Mouse (Mus musculus) limb, embryonic 15.5 days (tissue): Measurements from ENCODE around the gene Hist2h3c1. TPM values are rescaled to one million over a fixed set of nuclear protein-coding genes. Genes with fewer than 3 reads are reported as not detected.
A peak's percentile ranks its signal among the peaks of the same experiment; 100 is the strongest.

Experiments used
- ATAC-seq: fragments of 200-750 bp; cut with Nextera tagmentation; 2 replicates; pipeline ENCODE4 v1.8.0; 2017; ENCODE audit warnings: low read depth, moderate TSS enrichment; ENCODE audit not compliant: insufficient number of reproducible peaks, low FRiP score, low TSS enrichment
- H3K27ac ChIP-seq: fragments of 300-500 bp; sonication (generic); 2 replicates; pipeline ENCODE4 v1.5.1; 2015; ENCODE audit warnings: moderate library complexity, mild to moderate bottlenecking, inconsistent platforms
- H3K27me3 ChIP-seq: fragments of 300-500 bp; sonication (generic); 2 replicates; pipeline ENCODE4 v1.6.1; 2015; ENCODE audit warnings: inconsistent platforms
- H3K36me3 ChIP-seq: fragments of 300-500 bp; sonication (generic); 2 replicates; pipeline ENCODE4 v1.6.1; 2015; ENCODE audit warnings: inconsistent platforms
- H3K4me1 ChIP-seq: fragments of 300-500 bp; sonication (generic); 2 replicates; pipeline ENCODE4 v1.6.1; 2015; ENCODE audit warnings: inconsistent platforms
- H3K4me2 ChIP-seq: fragments of 300-500 bp; sonication (generic); 2 replicates; pipeline ENCODE4 v1.6.1; 2015; ENCODE audit warnings: mild to moderate bottlenecking, inconsistent platforms
- H3K4me3 ChIP-seq: fragments of 300-500 bp; sonication (generic); 2 replicates; pipeline ENCODE4 v1.5.1; 2015; ENCODE audit warnings: mild to moderate bottlenecking, inconsistent platforms
- H3K9ac ChIP-seq: fragments of 300-500 bp; sonication (generic); 2 replicates; pipeline ENCODE4 v1.6.1; 2015; ENCODE audit warnings: inconsistent platforms
- H3K9me3 ChIP-seq: fragments of 300-500 bp; sonication (generic); 2 replicates; pipeline ENCODE4 v1.6.1; 2016; ENCODE audit warnings: inconsistent platforms
- WGBS: fragments of 180-500 bp; shearing (Covaris S2); methylation state at CpG from one replicate; pipeline ENCODE4 v1.1.7; 2015; 5-methylcytosine and 5-hydroxymethylcytosine counted together
- polyA plus RNA-seq: library from polyadenylated mRNA; unstranded; fragments of >200 nt; fragmentation: Nextera tagmentation; extraction: Ambion mirVana; gene quantifications from 2 replicates; pipeline ENCODE4 v1.2.1, GENCODE M21; 2015

The Hist2h3c1 gene
- polyA plus RNA-seq, 1 experiment from 2014 or later, result 0.13 TPM

DNA sequence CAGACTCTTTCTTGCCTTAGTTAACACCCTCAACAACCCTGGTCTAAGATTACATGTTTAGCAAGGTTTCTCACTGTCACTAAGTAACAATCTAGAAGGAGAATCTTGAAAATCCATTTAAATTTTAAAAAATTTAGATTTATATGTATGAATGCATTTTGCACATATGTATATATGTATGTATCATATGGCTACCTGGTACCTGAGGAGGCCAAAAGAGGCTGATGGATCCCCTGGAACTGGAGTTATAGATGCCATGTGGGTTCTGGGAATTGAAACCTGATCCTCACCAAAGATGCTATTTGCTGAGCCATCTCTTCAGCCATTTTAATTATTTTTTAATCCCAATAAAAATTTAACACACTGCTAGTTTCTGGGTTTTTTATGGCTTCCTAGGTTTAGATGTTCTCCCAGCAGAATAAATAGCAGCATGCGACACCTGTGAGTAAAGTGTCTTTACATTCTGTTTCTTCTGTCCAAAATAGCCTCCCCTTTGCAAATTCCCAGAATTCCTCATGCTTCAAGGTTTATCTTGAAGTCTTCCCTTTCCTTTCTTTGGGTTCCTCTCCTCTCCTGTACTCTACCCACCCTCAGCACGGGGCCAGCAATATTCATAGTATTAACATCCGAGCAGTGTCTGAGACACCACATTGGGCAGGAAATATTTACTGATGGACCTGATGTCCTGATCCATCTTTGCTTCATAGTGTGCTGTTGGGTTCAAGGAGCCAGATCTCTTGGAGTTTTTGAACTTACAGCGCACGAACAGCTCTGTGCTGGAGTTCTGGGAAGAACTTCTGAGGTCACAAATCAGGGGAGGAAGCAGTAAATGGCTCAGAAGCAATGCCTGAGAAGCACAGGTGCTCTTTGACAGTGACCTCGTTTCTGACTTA is 1.9 kb downstream of the Hist2h3c1 start:
- ATAC-seq, result no peak

DNA sequence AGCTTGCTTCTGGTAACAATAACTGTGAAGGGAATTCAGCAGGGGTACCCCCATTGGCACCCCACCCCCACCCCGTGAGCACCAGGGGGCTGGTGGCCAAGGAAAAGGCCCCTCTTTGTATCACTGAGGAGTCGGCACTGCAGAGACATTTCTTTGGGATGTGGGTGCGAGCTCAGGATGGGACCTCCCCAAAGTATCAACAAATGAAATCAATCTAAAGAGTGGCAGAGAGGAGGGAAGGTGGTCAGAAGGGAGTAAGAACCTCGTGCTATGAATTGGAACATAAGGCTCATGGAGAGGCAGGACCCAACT is 2.5 kb downstream of the Hist2h3c1 start:
- no peaks in the 10 kb centered on the region for H3K36me3 ChIP-seq
- no peak for ATAC-seq
- 58% methylated on average over 4 of the region's 4 CpGs for WGBS
- no peak overlapping the region for H3K4me2 ChIP-seq
- no peak overlapping the region for H3K27ac ChIP-seq
- no peak overlapping the region for H3K4me3 ChIP-seq
- no peaks in the 10 kb centered on the region for H3K27me3 ChIP-seq
- H3K9me3 ChIP-seq, result no peaks in the 10 kb centered on the region
- peaks cover 16% of the 10 kb centered on the region for H3K4me1 ChIP-seq
- no peak overlapping the region for H3K9ac ChIP-seq

More for the DNA sequence above, 1.9 kb downstream of the Hist2h3c1 start:
- Histone ChIP-seq H3K36me3 (no peaks in the 10 kb centered on the region), H3K9me3 (no peaks in the 10 kb centered on the region), H3K27me3 (no peaks in the 10 kb centered on the region), H3K4me2 (peak overlapping the region; percentile 37), H3K9ac (no peak overlapping the region), H3K4me3 (peak overlapping the region; percentile 38), H3K27ac (no peak overlapping the region), H3K4me1 (peaks cover 19% of the 10 kb centered on the region)
- 33% methylated on average over 6 of the region's 6 CpGs for WGBS

DNA sequence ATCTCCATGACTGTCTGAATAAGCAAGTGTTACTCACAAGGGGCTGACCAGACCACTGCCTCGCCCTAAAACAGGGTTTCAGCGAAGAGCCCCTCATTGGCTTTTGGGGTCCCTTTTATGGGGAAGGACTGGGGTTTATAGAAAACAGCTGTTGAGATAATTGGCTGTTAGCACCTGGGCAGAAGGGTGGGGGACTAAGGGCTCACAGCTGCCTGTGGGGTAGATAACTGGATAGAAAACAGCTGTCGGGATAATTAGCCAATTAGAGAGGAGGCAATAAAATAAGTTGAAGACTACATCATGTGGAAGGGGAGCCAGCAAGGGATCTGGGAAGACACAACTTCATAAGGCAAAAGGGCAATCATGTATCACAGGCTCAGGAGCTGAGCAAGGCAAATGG is 4.4 kb downstream of the Hist2h3c1 start:
- Histone ChIP-seq H3K36me3 (no peaks in the 10 kb centered on the region), H3K4me1 (peaks cover 12% of the 10 kb centered on the region), H3K9ac (no peak overlapping the region), H3K4me2 (no peak overlapping the region), H3K27ac (no peak overlapping the region), H3K27me3 (no peaks in the 10 kb centered on the region), H3K4me3 (no peak overlapping the region), H3K9me3 (no peaks in the 10 kb centered on the region)
- 20% methylated on average over 3 of the region's 3 CpGs for WGBS
- no peak for ATAC-seq

DNA sequence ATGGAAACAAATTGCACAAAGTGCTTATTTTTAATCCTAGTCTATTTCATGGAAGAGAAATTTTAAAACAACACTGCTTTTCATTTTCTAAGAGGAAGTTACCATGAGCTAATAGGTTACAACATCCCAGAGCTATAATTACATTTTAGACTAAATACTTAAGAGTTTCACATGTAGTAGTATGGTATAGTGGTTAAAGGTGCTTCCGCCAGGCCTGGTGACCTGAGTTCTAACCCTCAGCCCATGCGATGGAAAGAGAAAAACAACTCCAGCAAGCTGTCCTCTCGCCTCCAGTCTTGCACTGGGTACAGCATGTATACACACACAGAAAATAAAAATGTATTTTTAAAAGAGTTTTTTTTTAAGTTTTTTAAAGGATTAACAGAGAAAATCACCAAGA is 5.3 kb downstream of the Hist2h3c1 start:
- 69% methylated on average over 3 of the region's 3 CpGs for WGBS
- Histone ChIP-seq H3K36me3 (no peaks in the 10 kb centered on the region), H3K9me3 (no peaks in the 10 kb centered on the region), H3K9ac (no peak overlapping the region), H3K27me3 (no peaks in the 10 kb centered on the region), H3K4me1 (peaks cover 13% of the 10 kb centered on the region), H3K4me3 (no peak overlapping the region), H3K4me2 (no peak overlapping the region), H3K27ac (no peak overlapping the region)
- no peak for ATAC-seq

DNA sequence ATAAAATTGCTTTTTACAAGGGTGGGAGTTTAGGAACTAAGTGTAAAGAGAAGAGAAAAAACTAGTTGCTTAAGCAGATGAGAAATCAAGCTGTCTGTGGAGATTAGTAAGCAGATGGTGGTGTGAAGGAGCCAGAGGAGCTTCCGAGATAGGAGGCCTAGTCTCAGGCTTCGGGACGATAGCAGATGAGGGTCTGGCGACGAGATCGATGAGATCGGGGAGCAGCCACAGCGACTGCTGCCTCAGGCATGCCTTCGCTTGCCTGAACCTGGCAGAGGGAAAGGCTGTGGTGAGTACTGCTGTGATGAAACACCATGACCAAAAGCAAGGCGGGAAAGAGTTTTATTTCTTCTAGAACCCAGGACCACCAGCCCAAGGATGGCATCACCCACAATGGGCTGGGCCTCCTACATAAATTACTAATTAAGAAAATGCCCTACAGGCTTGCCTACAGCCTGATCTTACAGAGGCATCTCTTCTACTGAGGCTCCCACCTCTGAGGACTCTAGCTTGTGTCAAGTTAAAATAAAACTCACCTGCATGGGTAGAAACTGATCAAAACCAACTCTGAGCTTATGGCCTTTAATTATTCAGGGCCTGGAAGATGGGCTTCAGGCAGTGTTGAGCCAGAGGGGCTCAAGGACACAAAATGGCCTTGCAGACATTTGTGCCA is 8.3 kb downstream of the Hist2h3c1 start:
- Histone ChIP-seq H3K36me3 (no peaks in the 10 kb centered on the region), H3K9me3 (no peaks in the 10 kb centered on the region), H3K4me1 (peaks cover 4% of the 10 kb centered on the region; the same call in 1 of the 2 replicates), H3K27ac (no peak overlapping the region), H3K27me3 (no peaks in the 10 kb centered on the region), H3K4me3 (no peak overlapping the region), H3K4me2 (no peak overlapping the region), H3K9ac (no peak overlapping the region)
- WGBS, result 27% methylated on average over 10 of the region's 10 CpGs
- ATAC-seq, result no peak

DNA sequence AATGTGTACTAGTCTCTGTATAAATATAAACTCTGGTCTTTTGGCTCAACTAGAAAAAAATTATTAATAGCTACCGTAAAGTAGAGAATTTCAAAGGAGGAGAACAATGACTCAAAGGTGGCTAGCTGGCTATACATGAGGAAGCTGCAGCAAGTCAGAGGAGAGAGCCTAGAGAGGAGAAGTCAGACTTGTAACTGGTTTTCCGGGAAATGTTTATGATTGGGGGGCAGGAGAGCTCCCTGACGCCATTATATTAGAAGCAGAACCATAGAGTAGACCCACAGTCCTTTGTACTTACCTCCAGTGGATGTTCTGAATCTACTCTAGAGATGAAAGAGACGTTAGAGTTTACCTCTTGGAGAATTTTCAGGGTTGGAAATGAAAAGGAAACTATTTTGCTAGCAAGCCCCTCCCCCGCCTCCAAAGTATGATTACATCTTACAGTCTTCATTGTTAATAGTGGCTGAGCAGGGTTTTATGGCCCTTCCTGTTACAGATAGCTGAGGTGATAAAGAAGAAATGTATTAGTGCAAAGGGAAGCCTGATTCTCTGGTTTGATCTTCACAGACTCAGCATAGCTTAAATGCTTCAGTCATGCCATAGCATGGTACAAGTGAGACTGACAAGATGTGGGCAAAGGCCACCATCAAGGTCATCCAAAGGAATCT is 9.6 kb downstream of the Hist2h3c1 start:
- Histone ChIP-seq H3K9me3 (no peaks in the 10 kb centered on the region), H3K4me1 (peaks cover 4% of the 10 kb centered on the region; the same call in 1 of the 2 replicates), H3K27ac (no peak overlapping the region), H3K9ac (no peak overlapping the region), H3K4me3 (no peak overlapping the region), H3K27me3 (no peaks in the 10 kb centered on the region), H3K4me2 (no peak overlapping the region), H3K36me3 (no peaks in the 10 kb centered on the region)
- 60% methylated on average over 5 of the region's 5 CpGs for WGBS
- ATAC-seq, result no peak

DNA sequence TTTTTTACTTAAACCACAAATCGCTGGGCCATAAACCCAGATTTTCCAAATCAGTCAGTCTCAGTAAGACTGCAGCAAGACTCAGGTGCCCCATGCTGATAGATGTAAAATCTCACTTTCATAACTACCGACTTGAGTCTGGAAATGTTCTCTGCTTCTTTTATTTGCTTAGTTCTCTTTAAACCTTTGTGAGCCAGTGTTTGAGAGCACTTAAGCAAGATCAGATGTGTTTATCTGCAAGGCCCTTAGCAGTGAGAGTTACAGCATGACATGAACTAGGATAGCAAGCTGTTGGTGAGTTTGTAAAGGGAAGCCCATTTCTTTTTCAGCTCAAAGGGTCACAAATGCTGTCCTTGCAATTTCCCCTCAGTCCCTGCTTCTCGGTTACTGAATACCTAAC is 10.7 kb downstream of the Hist2h3c1 start:
- WGBS, result 48% methylated on average over 3 of the region's 3 CpGs

DNA sequence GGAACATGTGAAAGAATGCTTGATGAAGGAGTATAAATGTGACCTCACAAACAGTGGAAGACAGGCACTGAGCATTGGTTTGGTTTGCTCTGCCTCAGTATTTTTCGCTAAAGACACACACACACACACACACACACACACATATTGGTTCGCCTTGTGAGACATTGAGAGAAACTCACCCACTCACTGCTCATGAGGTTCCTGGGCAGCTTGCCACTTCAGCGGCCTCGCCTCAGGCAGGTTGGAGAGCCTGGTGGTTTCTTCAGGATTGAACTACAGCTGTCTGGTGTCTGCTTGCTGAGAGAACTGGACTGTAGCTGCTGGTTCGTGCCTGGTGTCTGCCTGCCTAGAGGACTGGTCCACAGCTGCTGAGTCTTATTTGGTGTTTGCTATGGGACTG is 13.7 kb downstream of the Hist2h3c1 start:
- Histone ChIP-seq H3K4me2 (no peak overlapping the region), H3K9ac (no peak overlapping the region), H3K9me3 (no peaks in the 10 kb centered on the region), H3K4me3 (no peak overlapping the region), H3K27me3 (no peaks in the 10 kb centered on the region), H3K4me1 (peaks cover 25% of the 10 kb centered on the region), H3K36me3 (no peaks in the 10 kb centered on the region), H3K27ac (no peak overlapping the region)
- ATAC-seq, result no peak
- 86% methylated on average over 5 of the region's 5 CpGs for WGBS

More for the DNA sequence above, 10.7 kb downstream of the Hist2h3c1 start:
- Histone ChIP-seq H3K4me1 (peaks cover 11% of the 10 kb centered on the region), H3K4me2 (no peak overlapping the region), H3K9ac (no peak overlapping the region), H3K27ac (0 out of 2 replicates have a peak overlapping the region, but pooled peaks have one; percentile 3), H3K27me3 (no peaks in the 10 kb centered on the region), H3K9me3 (no peaks in the 10 kb centered on the region), H3K36me3 (no peaks in the 10 kb centered on the region), H3K4me3 (no peak overlapping the region)
- ATAC-seq, result no peak

DNA sequence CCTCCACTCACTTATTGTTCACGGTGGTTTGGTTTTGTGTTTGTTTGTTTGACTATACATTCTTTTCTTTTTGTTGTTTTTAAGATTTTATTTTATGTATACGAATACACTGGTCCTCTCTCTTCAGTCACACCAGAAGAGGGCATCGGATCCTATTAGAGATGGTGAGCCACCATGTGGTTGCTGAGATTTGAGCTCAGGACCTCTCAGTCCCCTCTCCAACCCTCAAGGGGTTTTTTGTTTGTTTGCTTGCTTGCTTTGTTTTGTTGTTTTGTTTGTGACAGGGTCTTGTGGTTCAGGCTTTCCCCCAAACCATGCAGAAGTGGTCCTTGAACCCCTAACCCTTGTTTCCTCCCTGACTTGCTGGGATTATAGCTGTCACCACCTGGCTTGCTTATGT is 15.1 kb downstream of the Hist2h3c1 start:
- Histone ChIP-seq H3K27ac (peak overlapping the region; percentile 98), H3K36me3 (no peaks in the 10 kb centered on the region), H3K4me3 (peak overlapping the region; percentile 59), H3K4me2 (peak overlapping the region; percentile 69), H3K9me3 (no peaks in the 10 kb centered on the region), H3K4me1 (peaks cover 23% of the 10 kb centered on the region), H3K9ac (0 out of 2 replicates have a peak overlapping the region, but pooled peaks have one; percentile 73), H3K27me3 (no peaks in the 10 kb centered on the region)
- no peak for ATAC-seq
- 53% methylated on average over 3 of the region's 3 CpGs for WGBS

DNA sequence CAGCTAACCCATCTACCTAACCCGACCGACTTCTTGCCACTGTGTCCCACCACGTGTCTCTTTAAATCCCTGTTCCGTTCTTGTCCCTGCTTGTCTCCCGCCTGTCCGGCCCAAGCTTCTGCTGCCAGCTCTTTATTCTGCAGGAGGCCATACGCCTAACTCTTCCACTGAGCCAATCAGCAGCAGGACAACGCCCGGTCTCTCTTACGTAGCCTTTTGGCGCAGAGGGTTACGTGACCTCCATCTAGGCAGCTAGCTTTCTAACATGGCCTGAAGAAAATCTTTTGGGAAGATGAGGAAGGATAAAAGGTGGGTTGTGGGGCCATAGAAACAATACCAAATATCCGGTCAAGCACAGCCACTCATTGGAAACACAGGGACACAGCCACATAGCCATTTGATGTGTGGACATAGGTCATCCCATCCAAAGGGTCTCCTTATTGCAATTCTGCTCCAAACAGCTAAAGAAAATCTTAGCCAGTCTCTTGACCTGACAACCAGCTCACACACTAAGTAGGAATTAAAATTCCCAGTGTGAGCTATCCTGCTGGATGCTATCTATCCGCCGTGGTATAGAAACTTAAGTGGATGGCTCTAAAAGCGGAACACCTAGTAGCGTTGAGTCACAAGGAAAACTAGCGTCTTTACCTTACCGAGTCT is 15.9 kb downstream of the Hist2h3c1 start:
- under 1% methylated on average over 19 of the region's 19 CpGs for WGBS
- ATAC-seq, result peak; percentile 81
- Histone ChIP-seq H3K36me3 (no peaks in the 10 kb centered on the region), H3K4me3 (peak overlapping the region; percentile 59), H3K27me3 (no peaks in the 10 kb centered on the region), H3K9me3 (no peaks in the 10 kb centered on the region), H3K27ac (peak overlapping the region; percentile 98), H3K4me2 (peak overlapping the region; percentile 69), H3K9ac (peak overlapping the region; percentile 73), H3K4me1 (peaks cover 22% of the 10 kb centered on the region)

DNA sequence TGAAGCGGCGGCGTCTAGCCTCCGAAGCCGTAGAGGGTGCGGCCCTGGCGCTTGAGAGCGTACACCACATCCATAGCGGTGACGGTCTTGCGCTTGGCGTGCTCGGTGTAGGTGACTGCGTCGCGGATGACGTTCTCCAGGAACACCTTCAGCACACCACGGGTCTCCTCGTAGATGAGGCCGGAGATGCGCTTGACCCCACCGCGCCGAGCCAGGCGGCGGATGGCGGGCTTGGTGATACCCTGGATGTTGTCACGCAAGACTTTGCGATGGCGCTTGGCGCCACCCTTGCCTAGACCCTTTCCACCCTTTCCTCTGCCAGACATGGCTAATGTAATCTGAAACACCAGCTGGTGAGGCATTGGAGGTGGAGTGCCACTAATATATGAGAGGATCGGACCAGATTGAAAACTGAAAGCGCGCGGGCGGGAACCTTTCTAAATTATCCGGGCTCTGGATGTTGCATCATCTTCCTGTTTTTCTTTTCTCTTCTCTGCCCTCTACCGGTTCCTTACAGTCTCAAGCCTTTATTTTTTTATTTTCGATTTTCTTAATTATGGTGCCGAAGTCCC is 16.6 kb downstream of the Hist2h3c1 start, which contains the start of gene Hist2h4:
Gene Hist2h4, minus strand, starts transcription at position 333 of the 572 bp plus-strand sequence.
- Histone ChIP-seq H3K4me2 (peak within 1 kb of the TSS; percentile 69), H3K9ac (peak within 1 kb of the TSS; percentile 73), H3K27ac (peak within 1 kb of the TSS; percentile 98), H3K27me3 (no peaks in the 10 kb centered on the region), H3K4me1 (peaks cover 25% of the 10 kb centered on the region), H3K4me3 (peak within 1 kb of the TSS; percentile 59), H3K36me3 (no peaks in the 10 kb centered on the region), H3K9me3 (no peaks in the 10 kb centered on the region)
- under 1% methylated on average over 40 of the region's 40 CpGs for WGBS
- peak; percentile 88 for ATAC-seq
